26 mouse cellular contexts compared by ENCODE assay signal in genomic region chr12:25549735-25550134, GRCm38 (mm10).
A peak's percentile ranks its signal among the peaks of the same experiment; 100 is the strongest.
DNase-seq lines count a peak whose midpoint lies in the region; ATAC-seq lines count a peak whose summit lies in the region.
"Had no signal": no experiment of that assay in that cellular context is flagged by ENCODE, and none has a peak within 500 bp of the region (broad histone marks: within the 10 kb centered on the region; RNA-seq: fewer than 3 reads in every experiment).

No protein-coding gene starts in this region.

- H3K9me3 ChIP-seq in embryonic facial prominence, embryonic 14.5 days (ENCODE audit: control insufficient read depth, low read length), result no peaks in the 10 kb centered on the region
- H3K9me3 ChIP-seq: heart, embryonic 12.5 days; heart, embryonic 15.5 days; hindbrain, embryonic 15.5 days had no signal

- H3K4me1 ChIP-seq in embryonic facial prominence, embryonic 14.5 days (ENCODE audit: control insufficient read depth, insufficient read depth, low read length), result no peaks in the 10 kb centered on the region
- H3K4me1 ChIP-seq: hindbrain, embryonic 15.5 days had no signal

- no peak overlapping the region for H3K4me2 ChIP-seq in embryonic facial prominence, embryonic 14.5 days (ENCODE audit: low read depth, low read length)
- H3K4me2 ChIP-seq: heart, embryonic 12.5 days; heart, embryonic 15.5 days; hindbrain, embryonic 15.5 days had no signal

- no peaks in the 10 kb centered on the region for H3K36me3 ChIP-seq in embryonic facial prominence, embryonic 14.5 days (ENCODE audit: control insufficient read depth, insufficient read depth, low read length)
- H3K36me3 ChIP-seq: heart, embryonic 12.5 days; heart, embryonic 15.5 days; hindbrain, embryonic 15.5 days had no signal

- 63% methylated on average over 3 of the region's 3 CpGs for WGBS in embryonic facial prominence, embryonic 14.5 days

- intact Hi-C loops in heart, postnatal 36 days (cut with DNase I), result no loop called here

- H3K9ac ChIP-seq in embryonic facial prominence, embryonic 14.5 days (ENCODE audit: low read depth, low read length), result no peak overlapping the region
- H3K9ac ChIP-seq: forebrain, postnatal 0 days; heart, embryonic 12.5 days; heart, embryonic 15.5 days; hindbrain, embryonic 15.5 days had no signal

- peak overlapping the region; percentile 18; the same call in 1 of the 2 replicates for H3K27ac ChIP-seq in embryonic facial prominence, embryonic 14.5 days (replicated peaks; ENCODE audit: low read depth, low read length)
- H3K27ac ChIP-seq: gastrocnemius, adult 2 months; heart, adult 2 months; heart, embryonic 15.5 days; hindbrain, embryonic 15.5 days had no signal

- peak; percentile 10 to 26 for DNase-seq in heart, adult 9 months (ENCODE audit: low spot score in 2 of 2)
- no peak for DNase-seq in heart, postnatal 36 days
- DNase-seq in NIH3T3 (ENCODE audit: low read depth), result peak; percentile 43
- DNase-seq in embryonic facial prominence, embryonic 14.5 days (ENCODE audit: low spot score), result peak; percentile 44
- peak; percentile 22 for DNase-seq in gonadal fat pad, adult 2 months (ENCODE audit: low read depth)
- no peak for DNase-seq in right cerebral cortex, adult 18-20 months
- DNase-seq: adrenal gland, adult 8-10 months; adrenal gland, postnatal 25 days; cerebellum, adult 11-12 months; cerebellum, adult 8-10 months; cerebellum, postnatal 10 days; cerebellum, postnatal 36 days; embryo, embryonic 11 days; forebrain, postnatal 0 days; gastrocnemius, adult 2 months; gastrocnemius, postnatal 14 days; heart, adult 2 months; heart, postnatal 10 days; heart, postnatal 4 days had no signal

- no peaks in the 10 kb centered on the region for H3K27me3 ChIP-seq in embryonic facial prominence, embryonic 14.5 days (replicated peaks; ENCODE audit: control insufficient read depth, insufficient read depth, low read length)
- H3K27me3 ChIP-seq: heart, embryonic 12.5 days; heart, embryonic 15.5 days; hindbrain, embryonic 15.5 days had no signal

- no peak overlapping the region for H3K4me3 ChIP-seq in embryonic facial prominence, embryonic 14.5 days (ENCODE audit: low read depth, low read length)
- H3K4me3 ChIP-seq: gastrocnemius, adult 2 months; heart, adult 2 months; heart, embryonic 12.5 days; heart, embryonic 15.5 days; hindbrain, embryonic 15.5 days had no signal

- no peak for ATAC-seq in embryonic facial prominence, embryonic 14.5 days (ENCODE audit: low read depth)
- ATAC-seq: activated CD4-positive, CD25-positive, alpha-beta regulatory T cell, adult 4 months; CD4-positive, CD25-positive, alpha-beta regulatory T cell, adult 4 months; forebrain, embryonic 14.5 days; forebrain, postnatal 0 days; intestine, postnatal 0 days had no signal

Comparison
In these comparisons a context has a peak if more than half of its experiments do, and no peak if none do; other contexts are left out.
1. DNase-seq: peak in heart, adult 9 months (2 of 2), NIH3T3 (single experiment), embryonic facial prominence, embryonic 14.5 days (single experiment) and gonadal fat pad, adult 2 months (single experiment); none in heart, postnatal 36 days (0 of 2) and right cerebral cortex, adult 18-20 months (single experiment).